Mouse (Mus musculus): ENCODE data around the gene Efs.

Efs gene

GRCm38 (mm10) chr14:54920076-54920685, 5.7 kb downstream of the Efs start:
- DNase-seq = peak; percentile 91

- no peak for DNase-seq
These were observed 12.6 kb downstream of the Efs start for GRCm38 (mm10) chr14:54913343-54913742.

GRCm38 (mm10) chr14:54912886-54913285, 13.0 kb downstream of the Efs start, which contains the start of gene Slc22a17:
TSS of gene Slc22a17 (minus strand) at chr14:54913132.
- peak; percentile 98 for DNase-seq

GRCm38 (mm10) chr14:54912109-54912850, 13.6 kb downstream of the Efs start:
- DNase-seq = peak; percentile 92

- DNase-seq = no peak
These were observed 17.2 kb downstream of the Efs start for GRCm38 (mm10) chr14:54908682-54909081.

- no peak for DNase-seq
These were observed 22.3 kb downstream of the Efs start for GRCm38 (mm10) chr14:54903641-54904040.

GRCm38 (mm10) chr14:54900383-54900782, 25.5 kb downstream of the Efs start:
- peak; percentile 93 for DNase-seq

GRCm38 (mm10) chr14:54897445-54897844, 28.5 kb downstream of the Efs start:
- no peak for DNase-seq

GRCm38 (mm10) chr14:54894296-54895151, 31.4 kb downstream of the Efs start:
- peak; percentile 91 for DNase-seq

GRCm38 (mm10) chr14:54893651-54894181, 32.2 kb downstream of the Efs start:
- DNase-seq = peak; percentile 100

- no peak for DNase-seq
These were observed 33.7 kb downstream of the Efs start, which contains the start of gene Pabpn1 for GRCm38 (mm10) chr14:54892200-54892599. TSS of gene Pabpn1 (plus strand) at chr14:54892500.

GRCm38 (mm10) chr14:54885309-54885708, 40.6 kb downstream of the Efs start:
- peak; percentile 90 for DNase-seq

GRCm38 (mm10) chr14:54884022-54884712, 41.8 kb downstream of the Efs start:
- peak; percentile 91 for DNase-seq

- peak; percentile 99 for DNase-seq
These were observed 42.5 kb downstream of the Efs start, which contains the start of the genes Bcl2l2 and Gm20521 for GRCm38 (mm10) chr14:54883154-54884021. TSS of gene Bcl2l2 (plus strand) at chr14:54883377. TSS of gene Gm20521 (plus strand) at chr14:54883441.

GRCm38 (mm10) chr14:54877048-54877715, 48.7 kb downstream of the Efs start, which contains the start of gene Ppp1r3e:
TSS of gene Ppp1r3e (minus strand) at chr14:54877550.
- DNase-seq = peak; percentile 97

GRCm38 (mm10) chr14:54876539-54877047, 49.3 kb downstream of the Efs start:
- DNase-seq = peak; percentile 99

GRCm38 (mm10) chr14:54875844-54876538, 49.9 kb downstream of the Efs start:
- DNase-seq = no peak

GRCm38 (mm10) chr14:54874165-54874564, 51.8 kb downstream of the Efs start:
- DNase-seq = peak; percentile 85

- DNase-seq = peak; percentile 63
These were observed 55.1 kb downstream of the Efs start, which contains the start of gene Homez for GRCm38 (mm10) chr14:54870861-54871260. TSS of gene Homez (minus strand) at chr14:54870961.
